Mouse (Mus musculus): Measurements from ENCODE around the gene Sco2. TPM values are rescaled to one million over a fixed set of nuclear protein-coding genes. Genes with fewer than 3 reads are reported as not detected.

Gene Sco2
- polyA plus RNA-seq, 1 experiment from 2014 or later = 5.6 TPM

DNA sequence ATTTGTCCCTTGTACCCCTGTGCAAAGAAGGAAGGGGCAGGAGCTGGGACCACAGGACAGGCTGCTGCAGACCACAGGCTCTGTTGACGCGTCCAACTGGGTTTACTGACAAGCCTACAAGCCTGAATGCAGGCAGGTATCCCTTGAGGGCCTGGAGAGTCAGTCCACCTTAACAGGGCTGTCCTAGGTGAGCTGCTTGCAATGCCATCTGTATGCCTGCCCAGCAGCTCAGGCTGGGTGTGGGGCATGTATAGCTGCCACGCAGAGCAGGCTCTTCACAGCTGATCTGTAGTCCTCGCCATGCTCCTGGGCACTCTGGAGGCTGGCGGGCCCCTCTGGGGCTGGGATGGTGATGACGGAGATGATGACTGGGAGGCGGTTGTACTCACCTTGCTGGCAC lies 11.0 kb upstream of the Sco2 start, which contains the start of gene Klhdc7b:
Gene Klhdc7b, plus strand, starts transcription at position 301 of the 400 bp plus-strand sequence.
- Histone ChIP-seq H3K36me3 (no peaks in the 10 kb centered on the region), H3K4me2 (no peak within 1 kb of the TSS), H3K4me1 (peaks cover 2% of the 10 kb centered on the region), H3K27me3 (replicated peaks) (peaks cover 65% of the 10 kb centered on the region), H3K27ac (no peak within 1 kb of the TSS), H3K9me3 (replicated peaks) (no peaks in the 10 kb centered on the region), H3K9ac (no peak within 1 kb of the TSS), H3K4me3 (no peak within 1 kb of the TSS)
- no peak for ATAC-seq
- WGBS (ENCODE audit: insufficient replicate concordance) = 78% methylated on average over 7 of the region's 7 CpGs

- 3% methylated on average over 10 of the region's 10 CpGs for WGBS (ENCODE audit: insufficient replicate concordance)
- peaks cover 27% of the 10 kb centered on the region for H3K4me1 ChIP-seq
- H3K27me3 ChIP-seq (replicated peaks) = peaks cover 66% of the 10 kb centered on the region
- H3K9me3 ChIP-seq (replicated peaks) = no peaks in the 10 kb centered on the region
- H3K4me2 ChIP-seq = peak overlapping the region; percentile 75
- ATAC-seq = peak; percentile 47; the same call in 1 of the 2 replicates
- H3K4me3 ChIP-seq = peak overlapping the region; percentile 48
- no peaks in the 10 kb centered on the region for H3K36me3 ChIP-seq
- peak overlapping the region; percentile 58; the same call in 1 of the 2 replicates for H3K9ac ChIP-seq
- H3K27ac ChIP-seq = no peak overlapping the region
These were observed 5.8 kb upstream of the Sco2 start for GRCm38 (mm10) chr15:89379429-89379828.

GRCm38 (mm10) chr15:89378831-89379401 lies 5.3 kb upstream of the Sco2 start, which contains the start of gene Odf3b:
Gene Odf3b (minus strand): TSS chr15:89379282.
- no peak for ATAC-seq
- no peak within 1 kb of the TSS for H3K27ac ChIP-seq
- peak within 1 kb of the TSS; percentile 75 for H3K4me2 ChIP-seq
- no peaks in the 10 kb centered on the region for H3K9me3 ChIP-seq (replicated peaks)
- H3K9ac ChIP-seq = peak within 1 kb of the TSS; percentile 58
- 2% methylated on average over 33 of the region's 33 CpGs for WGBS (ENCODE audit: insufficient replicate concordance)
- peak within 1 kb of the TSS; percentile 48 for H3K4me3 ChIP-seq
- H3K4me1 ChIP-seq = peaks cover 32% of the 10 kb centered on the region
- no peaks in the 10 kb centered on the region for H3K36me3 ChIP-seq
- H3K27me3 ChIP-seq (replicated peaks) = peaks cover 63% of the 10 kb centered on the region

DNA sequence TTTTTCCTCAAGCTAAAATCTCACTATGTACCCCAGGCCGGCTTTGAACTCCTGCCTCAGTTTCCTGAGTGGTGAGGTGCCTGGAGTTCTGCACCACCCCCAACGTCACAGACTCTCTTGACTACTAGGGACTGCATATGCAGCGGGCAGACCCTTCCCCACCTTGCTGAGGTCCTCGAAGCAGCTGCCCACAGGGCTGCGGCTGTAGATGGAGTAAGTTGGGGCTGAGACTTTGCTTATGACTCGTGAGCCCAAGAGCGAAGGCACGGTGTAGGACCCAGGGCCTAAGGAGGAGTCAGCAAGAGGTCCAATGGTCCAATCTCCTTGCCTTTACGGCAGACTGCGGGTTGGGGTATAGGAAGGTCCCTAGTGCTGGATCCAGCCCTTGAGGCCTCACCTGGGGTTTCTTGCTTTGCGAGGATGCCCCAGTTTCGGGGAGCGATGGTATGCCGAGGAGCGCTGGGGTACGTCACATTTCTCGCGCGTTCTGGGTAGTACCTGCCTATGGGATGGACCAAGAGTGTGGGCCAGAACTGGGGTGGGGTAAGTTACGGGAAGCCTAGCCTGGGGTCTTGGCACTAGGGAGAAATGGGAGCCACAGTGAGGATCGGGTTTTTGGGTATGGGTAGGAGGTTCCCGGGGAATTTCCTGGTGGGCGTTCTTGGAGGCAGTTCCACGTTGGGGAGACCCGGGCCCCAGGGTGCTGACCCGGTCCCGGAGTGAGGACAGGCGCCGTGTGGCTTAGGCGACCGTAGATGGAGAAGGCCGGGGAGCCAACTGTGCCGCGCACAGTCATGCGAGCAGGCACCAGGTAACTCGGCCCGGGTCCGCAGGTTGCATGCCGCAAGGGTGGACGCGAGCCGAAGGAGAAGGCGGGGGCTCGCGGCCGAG lies 4.5 kb upstream of the Sco2 start:
- H3K36me3 ChIP-seq = no peaks in the 10 kb centered on the region

GRCm38 (mm10) chr15:89377362-89377761 lies 3.7 kb upstream of the Sco2 start:
- 11% methylated on average over 18 of the region's 18 CpGs for WGBS (ENCODE audit: insufficient replicate concordance)
- Histone ChIP-seq H3K36me3 (peaks cover 6% of the 10 kb centered on the region), H3K9me3 (replicated peaks) (no peaks in the 10 kb centered on the region), H3K27ac (no peak overlapping the region), H3K4me2 (peak overlapping the region; percentile 14; the same call in 1 of the 2 replicates), H3K4me1 (peaks cover 41% of the 10 kb centered on the region), H3K27me3 (replicated peaks) (peaks cover 51% of the 10 kb centered on the region), H3K9ac (no peak overlapping the region), H3K4me3 (no peak overlapping the region)
- no peak for ATAC-seq

More for the DNA sequence above, 4.5 kb upstream of the Sco2 start:
- ATAC-seq = no peak
- Histone ChIP-seq H3K4me1 (peaks cover 33% of the 10 kb centered on the region), H3K9ac (peak overlapping the region; percentile 58; the same call in 1 of the 2 replicates), H3K9me3 (replicated peaks) (no peaks in the 10 kb centered on the region), H3K27me3 (replicated peaks) (peaks cover 58% of the 10 kb centered on the region), H3K4me2 (peak overlapping the region; percentile 75), H3K27ac (no peak overlapping the region), H3K4me3 (peak overlapping the region; percentile 48)
- WGBS (ENCODE audit: insufficient replicate concordance) = 19% methylated on average over 46 of the region's 46 CpGs

DNA sequence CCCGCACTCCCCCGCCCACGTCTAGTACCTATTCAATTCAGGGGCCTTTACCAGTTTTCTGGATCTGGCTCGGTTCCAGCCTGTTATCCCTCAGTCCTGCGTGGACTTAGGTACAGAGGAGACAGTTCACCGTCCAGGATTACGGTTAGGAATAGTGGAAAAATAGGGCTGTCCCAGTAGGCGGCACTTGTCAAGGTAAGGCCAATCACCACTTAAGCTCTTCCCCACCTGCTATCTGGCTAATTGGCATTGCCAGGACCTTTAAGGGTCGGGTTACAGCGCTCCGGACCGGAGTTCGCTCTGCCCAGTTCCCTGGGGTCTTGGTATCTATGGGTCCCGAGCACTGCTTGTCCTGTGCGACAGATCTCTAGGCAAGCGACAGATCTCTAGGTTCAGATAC lies 3.3 kb upstream of the Sco2 start, which contains the start of gene Tymp:
Gene Tymp, minus strand, starts transcription at position 83 of the 400 bp plus-strand sequence.
- H3K36me3 ChIP-seq = peaks cover 10% of the 10 kb centered on the region
- peaks cover 45% of the 10 kb centered on the region for H3K4me1 ChIP-seq
- no peak for ATAC-seq
- no peak within 1 kb of the TSS for H3K27ac ChIP-seq
- no peaks in the 10 kb centered on the region for H3K9me3 ChIP-seq (replicated peaks)
- peak within 1 kb of the TSS; percentile 14; the same call in 1 of the 2 replicates for H3K4me2 ChIP-seq
- H3K9ac ChIP-seq = no peak within 1 kb of the TSS
- peaks cover 46% of the 10 kb centered on the region for H3K27me3 ChIP-seq (replicated peaks)
- no peak within 1 kb of the TSS for H3K4me3 ChIP-seq
- WGBS (ENCODE audit: insufficient replicate concordance) = 35% methylated on average over 16 of the region's 16 CpGs

DNA sequence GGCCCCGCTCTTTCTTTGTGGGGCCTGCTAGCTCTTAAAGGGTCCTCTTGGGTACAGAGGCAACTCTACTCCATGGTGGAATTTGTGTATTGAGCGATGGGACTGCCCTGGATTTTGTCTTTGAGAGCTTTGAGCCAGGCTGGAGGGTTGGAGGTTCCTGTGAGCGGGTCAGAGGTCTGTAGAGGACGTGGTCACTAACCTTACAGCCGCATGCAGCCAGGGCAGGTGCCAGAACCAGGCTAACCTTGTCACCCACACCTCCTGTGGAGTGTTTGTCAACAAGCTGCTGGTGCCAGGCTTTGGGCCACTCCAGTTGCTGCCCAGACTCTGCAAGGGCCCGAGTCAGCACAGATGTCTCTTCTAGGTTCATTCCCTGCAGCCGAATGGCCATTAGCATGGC lies 2.4 kb upstream of the Sco2 start:
- Histone ChIP-seq H3K4me1 (peaks cover 51% of the 10 kb centered on the region), H3K9ac (no peak overlapping the region), H3K27me3 (replicated peaks) (peaks cover 45% of the 10 kb centered on the region), H3K9me3 (replicated peaks) (no peaks in the 10 kb centered on the region), H3K4me3 (no peak overlapping the region), H3K36me3 (peaks cover 19% of the 10 kb centered on the region), H3K27ac (no peak overlapping the region), H3K4me2 (no peak overlapping the region)
- WGBS (ENCODE audit: insufficient replicate concordance) = 64% methylated on average over 7 of the region's 7 CpGs
- ATAC-seq = no peak

GRCm38 (mm10) chr15:89374801-89375534 lies 1.3 kb upstream of the Sco2 start:
- no peak for ATAC-seq
- Histone ChIP-seq H3K4me3 (no peak overlapping the region; the same call in 1 of the 2 replicates), H3K9me3 (replicated peaks) (no peaks in the 10 kb centered on the region), H3K27me3 (replicated peaks) (peaks cover 41% of the 10 kb centered on the region), H3K4me1 (peaks cover 57% of the 10 kb centered on the region), H3K4me2 (peak overlapping the region; percentile 96), H3K36me3 (peaks cover 30% of the 10 kb centered on the region), H3K9ac (no peak overlapping the region; the same call in 1 of the 2 replicates), H3K27ac (0 out of 2 replicates have a peak overlapping the region, but pooled peaks have one; percentile 2)
- WGBS (ENCODE audit: insufficient replicate concordance) = 83% methylated on average over 17 of the region's 17 CpGs

DNA sequence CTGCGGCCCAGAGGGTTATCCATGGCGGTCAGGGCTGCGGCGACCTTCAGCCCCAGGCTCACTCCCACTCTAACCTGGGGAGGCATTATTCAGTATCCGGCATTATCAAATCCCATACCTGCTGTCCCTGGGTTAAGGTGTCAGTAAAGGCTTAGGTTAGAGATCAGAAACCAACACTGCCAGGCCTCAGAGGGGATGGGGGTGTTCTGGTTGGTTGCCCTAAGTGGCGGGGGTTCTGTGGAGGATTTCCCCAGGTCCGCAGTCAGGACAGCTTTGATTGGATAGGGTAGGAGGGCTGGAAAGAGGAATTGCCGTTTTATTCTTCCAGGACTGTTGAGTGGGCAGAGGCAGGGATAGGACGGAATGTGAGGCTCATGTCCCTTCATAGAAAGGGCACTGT lies 694 bp upstream of the Sco2 start:
- Histone ChIP-seq H3K27ac (peak overlapping the region; percentile 90), H3K4me3 (peak overlapping the region; percentile 76), H3K36me3 (peaks cover 36% of the 10 kb centered on the region), H3K4me1 (peaks cover 53% of the 10 kb centered on the region), H3K9me3 (replicated peaks) (no peaks in the 10 kb centered on the region), H3K4me2 (peak overlapping the region; percentile 96), H3K27me3 (replicated peaks) (peaks cover 36% of the 10 kb centered on the region), H3K9ac (peak overlapping the region; percentile 81)
- WGBS (ENCODE audit: insufficient replicate concordance) = 53% methylated on average over 9 of the region's 9 CpGs
- no peak for ATAC-seq

DNA sequence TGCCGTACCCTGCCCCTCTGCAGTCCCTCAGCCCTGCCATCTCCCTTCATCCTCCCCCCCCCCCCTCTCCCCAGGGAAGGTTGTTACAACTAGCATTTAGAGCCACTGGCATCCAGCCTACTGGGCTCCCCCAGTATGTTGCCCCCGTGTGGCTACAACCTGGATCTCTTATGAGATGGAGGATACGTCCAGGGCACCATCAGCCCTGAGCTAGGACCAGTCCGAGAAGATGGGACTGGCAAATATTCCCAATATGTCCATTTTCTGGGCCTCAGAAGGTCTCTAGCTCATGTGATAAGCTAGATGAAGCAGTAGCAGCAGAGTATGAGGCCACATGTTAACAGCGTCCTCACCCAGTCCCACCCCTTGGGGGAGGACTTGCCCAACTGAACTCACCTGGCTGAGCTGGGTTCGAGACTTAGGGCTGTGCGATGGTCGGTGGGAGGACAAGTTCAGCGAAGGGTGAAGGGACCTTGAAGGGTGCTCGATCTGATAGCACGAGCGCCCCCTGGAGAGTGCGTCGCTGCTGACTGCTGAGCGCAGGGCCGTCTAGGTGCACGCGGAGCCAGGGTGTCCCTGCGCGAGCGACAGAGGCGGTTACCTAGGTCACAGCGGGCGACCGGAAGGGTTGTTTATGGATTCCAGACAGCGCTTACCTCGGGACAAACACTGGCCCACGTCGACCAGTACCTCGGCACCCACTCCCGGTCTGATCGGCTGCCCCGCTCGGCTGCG lies 452 bp downstream of the Sco2 start:
- H3K4me2 ChIP-seq = peak overlapping the region; percentile 96
- H3K9ac ChIP-seq = peak overlapping the region; percentile 81
- 1% methylated on average over 35 of the region's 35 CpGs for WGBS (ENCODE audit: insufficient replicate concordance)
- peak overlapping the region; percentile 76 for H3K4me3 ChIP-seq
- H3K4me1 ChIP-seq = peaks cover 41% of the 10 kb centered on the region
- no peaks in the 10 kb centered on the region for H3K9me3 ChIP-seq (replicated peaks)
- peaks cover 48% of the 10 kb centered on the region for H3K36me3 ChIP-seq
- peaks cover 25% of the 10 kb centered on the region for H3K27me3 ChIP-seq (replicated peaks)
- peak overlapping the region; percentile 90 for H3K27ac ChIP-seq
- peak; percentile 85 for ATAC-seq

- peaks cover 54% of the 10 kb centered on the region for H3K36me3 ChIP-seq
- H3K9me3 ChIP-seq (replicated peaks) = no peaks in the 10 kb centered on the region
- H3K4me1 ChIP-seq = peaks cover 37% of the 10 kb centered on the region
- peak overlapping the region; percentile 90; the same call in 1 of the 2 replicates for H3K27ac ChIP-seq
- H3K4me3 ChIP-seq = peak overlapping the region; percentile 76
- 81% methylated on average over 7 of the region's 7 CpGs for WGBS (ENCODE audit: insufficient replicate concordance)
- no peak for ATAC-seq
- peaks cover 18% of the 10 kb centered on the region for H3K27me3 ChIP-seq (replicated peaks)
- peak overlapping the region; percentile 96 for H3K4me2 ChIP-seq
- H3K9ac ChIP-seq = peak overlapping the region; percentile 81; the same call in 1 of the 2 replicates
These were observed 1.1 kb downstream of the Sco2 start for GRCm38 (mm10) chr15:89372536-89372935.
